Mouse (Mus musculus): ENCODE data around the gene Man1c1.

DNA sequence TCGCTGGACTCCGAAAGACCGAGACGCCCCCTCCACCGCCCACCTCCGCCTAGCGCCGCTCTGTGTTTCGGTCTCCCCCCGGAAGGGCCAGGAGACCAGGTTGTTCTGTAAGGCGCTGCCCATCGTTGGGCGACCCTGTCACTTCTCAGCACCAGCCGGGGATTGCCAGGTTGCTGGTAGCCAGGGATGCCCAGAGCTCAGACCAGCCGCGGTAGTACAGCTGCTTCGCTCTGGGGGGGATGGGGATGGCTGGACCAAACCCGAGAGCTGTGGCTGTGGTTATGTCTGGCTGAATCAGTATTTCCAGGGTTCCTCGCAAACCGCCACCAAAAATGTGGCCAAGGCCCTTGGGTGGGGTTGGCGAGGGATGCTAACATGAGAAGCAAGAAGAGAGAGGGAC is 500 bp upstream of the Man1c1 start:
- no peak for TF ChIP-seq CTCF (IDR thresholded peaks at IDR 0.05; ENCODE audit: control insufficient read depth, insufficient read depth, insufficient read length)
- no peak for TF ChIP-seq USF1 (IDR thresholded peaks at IDR 0.05; ENCODE audit: low read depth)
- TF ChIP-seq MAX (IDR thresholded peaks at IDR 0.05) = no peak
